Mouse (Mus musculus) thymus, postnatal 0 days (tissue): ENCODE measurements around the gene Metap2. TPM values are rescaled to one million over a fixed set of nuclear protein-coding genes. Genes with fewer than 3 reads are reported as not detected.
"Not testable (repeated sequence)": the region's sequence is repeated elsewhere in the genome, so short reads cannot be mapped to it uniquely, and the experiment has no call there.

Experiments
- DNase-seq: peaks from one replicate; pipeline ENCODE4 v3.0.0-alpha.2; 2015; ENCODE audit warnings: low spot score
- polyA plus RNA-seq: library from polyadenylated mRNA; unstranded; fragments of >200 nt; fragmentation: Nextera tagmentation; extraction: Ambion mirVana; gene quantifications from 2 replicates; pipeline ENCODE4 v1.2.1, GENCODE M21; 2015

Metap2 gene
- polyA plus RNA-seq, 1 experiment from 2014 or later, result 261 TPM

DNA sequence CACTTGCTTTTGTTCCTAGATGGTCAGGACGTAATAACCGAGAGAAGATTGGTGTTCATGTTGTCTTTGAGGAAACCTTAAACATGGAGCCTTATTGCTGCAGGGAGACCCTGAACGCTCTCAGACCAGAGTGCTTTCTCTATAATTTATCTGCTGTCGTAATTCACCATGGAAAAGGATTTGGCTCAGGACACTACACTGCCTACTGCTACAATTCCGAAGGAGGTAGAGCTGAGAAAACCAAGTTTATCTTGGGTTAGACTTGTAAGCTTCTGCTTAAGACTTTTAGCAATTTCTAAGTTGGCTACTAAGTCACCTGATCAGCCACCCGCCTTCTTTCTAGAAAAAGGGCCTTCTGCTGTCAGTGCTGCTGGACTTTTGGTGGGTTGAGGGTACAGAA, 40.8 kb downstream of the Metap2 start:
- no peak for DNase-seq

- no peak for DNase-seq
Observed at GRCm38 (mm10) chr10:93855126-93855525, 41.8 kb downstream of the Metap2 start.

DNA sequence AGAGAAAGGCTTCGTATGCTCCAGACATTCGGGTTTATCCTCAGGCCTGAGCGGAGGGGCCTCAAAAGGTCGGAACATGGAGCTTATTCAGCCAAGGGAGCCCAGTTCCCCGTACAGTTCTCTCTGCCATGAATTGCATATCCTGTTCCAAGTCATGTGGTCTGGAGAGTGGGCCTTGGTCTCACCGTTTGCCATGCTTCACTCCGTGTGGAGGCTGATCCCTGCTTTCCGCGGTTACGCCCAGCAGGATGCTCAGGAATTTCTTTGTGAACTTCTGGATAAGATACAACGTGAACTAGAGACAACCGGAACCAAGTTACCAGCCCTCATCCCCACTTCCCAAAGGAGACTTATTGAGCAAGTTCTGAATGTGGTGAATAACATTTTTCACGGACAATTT, 50.2 kb downstream of the Metap2 start:
- DNase-seq, result no peak

DNA sequence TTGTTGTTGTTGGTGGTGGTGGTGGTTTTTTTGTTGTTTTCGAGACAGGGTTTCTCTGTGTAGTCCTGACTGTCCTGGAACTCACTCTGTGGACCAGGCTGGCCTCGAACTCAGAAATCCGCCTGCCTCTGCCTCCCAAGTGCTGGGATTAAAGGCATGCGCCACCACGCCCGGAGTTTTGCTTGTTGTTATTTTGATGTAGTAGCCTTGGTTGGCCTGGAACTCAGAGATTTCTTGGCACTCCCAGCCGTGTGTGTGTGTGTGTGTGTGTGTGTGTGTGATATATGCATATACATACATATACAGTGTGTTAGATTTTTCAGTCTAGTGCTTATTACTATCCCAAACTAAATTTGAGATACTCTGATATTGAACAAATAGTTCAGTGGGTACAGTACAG, 61.8 kb downstream of the Metap2 start:
- not testable (repeated sequence) for DNase-seq

DNA sequence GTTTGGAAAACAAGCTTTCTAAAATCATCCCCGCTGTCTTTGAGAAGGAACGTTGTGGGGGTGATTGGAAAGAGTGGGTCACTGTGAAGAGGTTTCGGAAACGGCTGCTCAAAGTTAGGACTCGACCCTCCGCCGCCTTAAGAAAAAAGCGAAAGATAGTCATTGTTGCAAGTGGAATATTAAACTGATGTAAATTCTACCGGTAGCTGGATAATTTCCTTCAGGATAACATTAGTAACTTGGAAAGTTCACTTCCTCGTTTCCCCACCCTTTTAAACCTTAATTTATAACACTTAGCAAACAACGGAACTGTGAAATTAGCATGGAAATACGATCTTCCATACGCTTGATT, 62.5 kb downstream of the Metap2 start:
- DNase-seq, result no peak

DNA sequence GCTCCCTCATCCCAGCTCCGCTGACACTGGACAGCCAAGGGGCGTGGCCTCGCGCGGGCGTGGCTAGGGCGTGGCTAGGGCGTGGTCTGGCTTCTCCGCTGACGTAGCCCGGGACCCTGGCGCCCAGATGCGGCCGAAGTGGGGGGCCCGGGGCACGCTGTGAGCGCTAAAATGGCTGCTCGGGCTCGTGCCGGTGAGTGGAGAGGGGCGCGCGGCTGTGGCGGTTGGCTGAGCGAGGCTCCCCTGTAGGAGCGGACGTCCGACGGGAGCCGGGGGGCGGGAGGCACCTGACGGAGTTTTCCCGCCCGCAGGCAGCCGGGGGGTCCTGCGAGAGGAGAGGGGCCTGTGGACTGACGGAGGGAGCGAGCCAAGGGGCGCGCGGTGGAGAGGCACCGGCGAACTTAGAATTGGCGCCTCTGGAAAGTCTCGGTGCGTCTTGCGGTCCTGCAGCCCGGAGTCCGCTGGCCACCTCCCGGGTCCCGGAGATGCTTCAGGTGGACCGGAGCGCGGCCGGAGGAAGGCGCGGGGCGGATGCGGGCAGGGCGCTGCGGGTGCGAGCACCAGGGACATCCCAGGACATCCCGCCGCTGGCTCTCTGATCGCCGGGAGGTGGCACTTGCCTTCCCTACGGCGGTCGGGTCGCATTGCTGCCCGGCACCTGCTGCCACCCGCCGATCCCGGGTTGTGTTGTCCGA, 63.0 kb downstream of the Metap2 start:
- peak; percentile 80 for DNase-seq

DNA sequence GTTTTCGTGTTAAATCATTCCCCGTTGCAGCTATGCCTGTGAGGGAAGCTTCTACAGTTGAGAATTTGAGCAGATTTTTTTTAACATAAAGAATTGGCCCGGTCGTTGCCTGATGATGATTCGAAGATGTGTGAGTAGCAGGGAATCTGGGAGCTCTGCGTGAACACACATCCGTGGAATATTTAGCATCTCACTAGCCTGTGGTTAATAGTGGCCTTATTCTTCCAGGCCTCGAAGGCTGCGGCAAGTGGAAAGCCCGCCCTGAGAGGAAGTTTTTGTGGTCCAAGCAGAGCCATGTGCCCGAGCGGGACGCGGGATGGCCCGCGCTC, 63.6 kb downstream of the Metap2 start:
- no peak for DNase-seq

DNA sequence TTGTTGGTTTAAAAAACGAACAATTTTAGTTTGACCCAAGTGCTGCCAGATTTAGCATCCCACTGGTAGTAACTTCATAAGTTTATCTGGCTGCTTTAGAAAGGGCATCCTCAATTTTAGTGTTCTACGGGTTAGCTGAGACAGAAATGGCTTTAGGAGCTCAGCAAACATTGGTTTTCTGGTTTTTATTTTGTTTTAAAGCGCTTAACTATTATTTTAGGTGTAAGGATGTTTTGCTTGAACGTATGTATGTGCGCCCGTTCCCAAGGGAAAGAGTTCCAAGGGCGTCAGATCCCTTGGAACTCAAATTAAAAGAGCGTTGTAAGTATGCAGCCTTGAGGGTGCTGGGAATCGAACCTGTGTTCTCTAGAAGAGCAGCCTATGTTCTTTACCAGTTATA, 64.1 kb downstream of the Metap2 start:
- no peak for DNase-seq

GRCm38 (mm10) chr10:93831730-93832574, 64.9 kb downstream of the Metap2 start:
- no peak for DNase-seq

GRCm38 (mm10) chr10:93830931-93831729, 65.8 kb downstream of the Metap2 start, which contains the start of gene Usp44:
TSS of gene Usp44 (plus strand) at chr10:93831555.
- no peak for DNase-seq

DNA sequence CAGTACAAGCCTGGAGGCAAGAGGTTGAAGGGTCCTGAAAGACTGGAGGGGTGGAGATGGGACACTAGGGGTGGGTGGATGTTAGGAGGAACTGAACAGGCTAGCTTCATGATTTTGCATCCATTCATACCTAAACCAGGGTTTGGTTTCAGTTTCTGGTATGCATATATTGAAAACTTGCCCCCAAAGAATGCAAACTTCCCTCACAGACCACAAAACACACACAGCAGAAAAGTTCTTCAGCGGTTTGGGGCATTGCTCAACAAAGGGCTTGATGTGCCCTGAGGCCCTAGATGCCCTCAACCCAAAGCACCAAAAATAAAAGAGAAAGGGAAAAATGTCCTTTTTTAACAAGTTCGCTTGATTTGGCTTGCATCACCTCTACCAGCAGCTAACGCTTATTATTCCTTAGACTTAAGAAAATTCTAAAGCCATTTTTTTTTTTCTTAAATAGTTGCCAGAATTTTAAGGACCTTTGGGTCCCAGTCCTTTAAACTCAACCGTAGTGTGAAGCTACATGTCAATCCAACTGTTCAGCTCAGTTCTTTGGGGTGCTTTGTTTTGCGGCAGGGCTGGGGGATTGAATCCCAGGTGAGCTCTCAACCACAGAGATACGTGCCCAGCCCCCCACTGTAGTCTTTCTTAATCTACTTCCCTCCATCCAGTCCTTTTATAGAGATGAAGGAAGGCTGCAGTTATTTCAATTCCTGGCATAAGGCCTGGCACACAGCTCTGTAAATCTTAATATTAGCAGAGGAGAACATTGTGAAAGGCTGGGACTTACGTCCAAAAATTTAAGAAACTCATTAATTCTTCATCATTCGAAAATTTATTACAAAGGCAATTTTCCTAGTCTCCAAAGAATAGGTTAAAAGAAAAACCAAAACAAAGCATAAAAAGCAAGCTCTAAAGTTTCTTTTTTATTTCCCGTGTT, 66.7 kb downstream of the Metap2 start:
- DNase-seq, result no peak

GRCm38 (mm10) chr10:93818661-93819060, 78.2 kb downstream of the Metap2 start:
- DNase-seq, result peak; percentile 84

GRCm38 (mm10) chr10:93813755-93814154, 83.1 kb downstream of the Metap2 start:
- DNase-seq, result no peak

DNA sequence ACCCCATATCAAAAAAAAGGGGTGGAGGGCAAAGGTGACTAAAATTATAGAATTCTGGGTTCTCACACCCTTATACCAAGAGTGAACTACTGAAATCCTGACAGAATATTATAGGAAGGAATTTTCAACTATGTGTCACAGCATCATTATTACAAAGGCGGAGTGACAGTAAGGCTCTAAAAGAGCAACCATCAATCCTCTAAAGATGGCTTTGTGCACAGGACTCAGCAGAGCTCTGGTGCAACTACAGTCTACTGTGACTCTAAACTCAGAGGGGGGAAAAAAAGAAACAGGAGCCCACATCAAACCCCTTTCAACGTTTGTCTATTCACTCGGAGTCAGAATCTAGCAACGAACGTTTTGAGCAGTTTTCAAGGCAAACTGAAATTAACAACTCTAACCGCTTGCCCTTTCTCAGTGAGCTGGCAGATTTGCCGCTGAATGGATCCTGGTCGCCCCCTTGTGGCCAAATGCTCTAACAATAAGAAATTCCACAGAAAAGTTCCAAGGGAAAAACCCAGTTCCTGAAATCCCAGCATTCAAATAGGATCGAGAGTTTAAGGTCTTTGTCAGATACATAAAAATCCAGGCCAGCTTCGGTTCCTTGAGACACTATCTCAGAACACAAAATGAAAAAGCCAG, 84.0 kb downstream of the Metap2 start:
- DNase-seq, result peak; percentile 66

DNA sequence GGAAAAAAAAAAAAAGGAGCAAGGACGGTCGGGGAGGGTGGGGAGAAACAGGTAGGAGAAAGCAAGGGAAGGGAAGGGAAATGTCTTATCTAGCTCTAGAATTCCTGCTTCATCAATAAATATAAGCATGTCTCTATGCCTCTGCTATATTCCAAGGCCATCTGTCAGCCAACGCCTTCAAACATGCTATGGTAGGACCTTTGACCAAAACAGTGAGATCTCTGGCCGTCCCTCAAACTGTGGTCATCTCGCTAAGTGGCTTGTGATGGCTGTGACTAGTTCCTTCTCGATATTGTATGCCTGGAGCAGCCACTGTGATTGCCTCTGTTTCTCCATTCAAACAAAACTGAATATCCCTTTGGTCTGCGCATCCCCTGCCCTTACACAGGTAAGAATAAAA, 84.8 kb downstream of the Metap2 start:
- no peak for DNase-seq

DNA sequence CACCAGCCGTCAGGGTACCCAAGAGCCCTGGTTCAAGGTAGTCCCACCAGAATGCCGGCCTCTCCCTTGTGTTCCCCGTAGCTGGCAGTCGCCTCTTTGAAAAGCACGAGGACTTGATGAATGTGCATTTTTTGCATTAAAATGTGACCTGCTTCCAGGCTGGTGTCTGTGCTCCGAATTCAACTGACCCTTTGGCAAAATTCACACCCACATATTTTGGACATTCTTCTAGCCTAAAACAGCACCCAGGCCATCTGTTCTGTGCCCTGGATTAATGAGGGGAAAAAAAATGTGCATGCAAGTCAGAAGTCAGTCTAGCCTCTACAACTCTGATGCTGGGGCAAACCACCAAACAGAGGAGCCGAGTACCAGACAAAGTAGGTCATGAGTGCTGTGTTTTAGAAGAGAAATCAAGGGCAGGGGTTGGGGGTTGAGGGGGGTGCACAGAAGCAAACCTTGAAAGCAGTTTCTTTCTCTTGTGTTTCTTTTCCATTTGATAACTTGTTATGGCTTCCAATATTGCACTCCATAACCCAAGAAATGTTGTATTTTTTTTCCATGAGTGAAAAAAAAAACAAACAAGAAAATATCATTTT, 86.2 kb downstream of the Metap2 start:
- DNase-seq, result peak; percentile 61

GRCm38 (mm10) chr10:93809438-93809837, 87.5 kb downstream of the Metap2 start:
- not testable (repeated sequence) for DNase-seq
